Mouse (Mus musculus): ENCODE measurements around the gene Rad18.
"Not testable (repeated sequence)": the region's sequence is repeated elsewhere in the genome, so short reads cannot be mapped to it uniquely, and the experiment has no call there.

Rad18 gene

DNA sequence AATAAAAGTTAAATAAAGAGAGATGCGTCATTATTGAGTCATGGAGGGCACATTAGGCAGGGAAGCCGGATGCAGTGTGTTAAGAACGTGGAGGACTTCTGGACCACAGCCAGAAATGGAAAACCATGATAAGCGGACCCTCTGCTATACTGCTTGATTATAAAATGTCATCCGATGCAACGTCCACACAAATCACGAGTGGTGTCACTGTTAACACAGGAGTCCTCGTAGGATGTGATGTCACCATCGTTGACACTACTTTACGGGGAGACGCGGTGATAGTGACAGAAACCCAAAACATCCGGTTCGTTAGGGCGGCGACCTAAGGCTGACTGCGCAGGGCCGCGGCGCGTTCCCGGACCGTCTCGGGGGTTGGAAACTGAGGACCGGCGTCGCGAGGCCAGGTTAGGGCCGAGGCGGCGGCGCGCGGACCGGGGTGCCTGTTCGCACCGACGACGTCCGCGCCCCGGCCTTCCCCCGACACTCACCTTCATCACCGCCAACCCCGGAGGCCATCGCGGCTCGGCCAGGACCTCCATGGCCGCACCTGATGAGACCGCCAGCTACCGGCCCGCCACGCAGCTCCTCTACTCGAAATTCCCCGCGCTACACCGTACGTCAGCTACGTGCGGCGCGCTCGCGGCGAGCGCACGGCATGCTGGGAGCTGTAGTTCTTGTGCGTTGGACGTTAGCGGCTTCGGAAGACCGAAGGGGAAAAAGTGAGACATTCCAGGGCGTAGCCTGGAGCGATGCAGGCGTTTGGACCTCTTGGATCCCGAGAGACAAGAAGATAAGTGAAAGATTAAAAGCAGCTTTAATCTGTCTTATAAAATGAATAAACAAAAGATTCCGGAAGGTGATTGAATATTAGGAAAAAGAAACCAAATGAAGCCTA is at the start of gene Rad18:
Gene Rad18, minus strand, starts transcription at position 631 of the 895 bp plus-strand sequence.
- DNase-seq: peak; percentile 87

DNA sequence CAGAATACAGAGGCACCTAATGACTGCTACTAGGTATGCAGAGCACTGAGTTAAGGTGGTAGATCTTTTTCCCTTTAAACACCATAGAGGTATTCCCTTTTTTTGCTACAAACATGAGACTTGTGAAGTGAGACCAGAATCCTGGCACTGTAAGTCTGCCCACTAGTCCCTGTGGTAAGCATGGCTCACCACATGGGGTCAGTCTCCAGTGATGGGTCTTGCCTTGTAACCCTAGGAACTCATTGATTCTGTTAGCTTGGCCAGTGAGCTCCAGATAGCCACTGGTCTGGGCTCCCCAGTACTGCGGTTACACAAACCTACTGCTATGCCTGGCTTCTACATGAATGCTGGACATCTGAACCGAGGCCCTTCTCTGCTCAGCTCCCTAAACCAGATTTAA is 45.8 kb upstream of the Rad18 start:
- no peak for DNase-seq

DNA sequence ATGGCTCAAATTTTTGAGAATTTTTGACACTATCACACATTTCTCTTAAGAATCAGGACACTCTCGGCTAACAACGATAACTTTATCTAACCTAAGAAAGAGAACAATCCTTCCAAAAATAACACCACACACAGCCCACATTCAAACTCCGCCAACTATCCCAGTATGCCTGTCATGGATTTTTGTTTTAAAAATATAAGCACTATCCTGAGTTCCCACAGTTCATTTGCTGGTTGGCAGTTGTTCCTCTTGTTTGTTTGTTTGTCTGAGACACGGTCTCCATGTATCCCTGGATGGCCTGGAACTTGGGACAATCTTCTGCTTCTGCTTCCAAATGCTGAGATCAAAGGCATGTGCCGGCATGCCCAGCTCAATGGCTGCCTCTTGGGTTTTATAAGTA is 45.3 kb upstream of the Rad18 start:
- DNase-seq: no peak

DNA sequence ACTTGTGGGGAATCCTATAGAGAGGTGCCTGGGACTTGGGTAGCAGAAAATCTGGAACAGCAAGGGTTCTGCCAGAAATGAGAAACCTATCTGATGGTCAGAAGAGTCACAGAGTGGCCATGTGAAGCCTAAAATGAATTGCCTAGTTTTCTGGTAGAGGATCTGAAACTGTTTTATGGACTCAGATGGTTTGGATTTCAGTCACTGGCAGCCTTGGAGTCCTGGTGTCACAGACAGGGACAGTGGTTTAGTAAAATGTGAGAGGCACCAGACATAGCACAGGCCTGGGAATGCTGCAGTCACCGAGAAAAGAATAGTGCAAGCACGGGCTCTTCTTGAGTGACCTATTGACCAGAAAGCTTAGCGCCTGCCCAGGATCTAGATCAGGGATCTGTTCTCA is 43.1 kb upstream of the Rad18 start:
- no peak for DNase-seq

DNA sequence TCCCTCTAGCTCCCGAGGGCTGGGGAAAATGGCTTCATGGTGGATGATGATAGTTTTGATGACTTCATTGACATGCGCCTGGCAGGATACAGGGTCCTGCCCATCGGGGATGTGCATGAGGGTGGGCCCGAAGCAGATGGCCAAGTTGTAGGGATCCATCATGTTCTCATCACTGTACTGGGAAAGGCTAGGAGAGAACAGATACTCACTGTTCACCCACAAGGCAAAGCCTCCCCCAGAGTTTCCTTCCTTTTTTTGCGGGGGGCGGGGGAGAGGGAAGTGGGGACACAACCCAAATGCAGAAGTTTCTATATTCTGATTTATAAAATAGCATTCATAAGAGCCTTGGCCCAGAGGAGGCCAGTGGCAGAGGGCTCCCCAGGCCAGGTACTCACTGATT is 42.4 kb upstream of the Rad18 start:
- DNase-seq: no peak

DNA sequence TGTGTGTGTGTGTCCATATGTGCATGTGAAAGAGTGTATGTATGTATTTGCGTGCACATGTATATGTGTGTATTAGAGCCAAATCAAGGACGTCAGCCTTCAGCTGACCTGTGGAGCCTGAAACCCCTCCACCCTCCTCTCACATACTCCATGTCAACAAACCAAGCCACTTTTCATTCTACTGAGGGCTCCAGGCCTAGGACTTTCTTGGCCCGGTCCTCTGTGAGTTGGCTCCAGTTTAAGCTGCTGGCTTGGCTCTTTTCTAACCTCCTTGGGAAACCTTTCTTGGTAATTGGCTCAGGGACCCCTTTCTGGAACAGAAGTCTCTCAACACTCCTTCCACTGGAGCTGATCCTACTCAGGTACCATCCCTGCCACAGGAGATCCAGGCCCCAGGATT is 40.0 kb upstream of the Rad18 start:
- no peak for DNase-seq

DNA sequence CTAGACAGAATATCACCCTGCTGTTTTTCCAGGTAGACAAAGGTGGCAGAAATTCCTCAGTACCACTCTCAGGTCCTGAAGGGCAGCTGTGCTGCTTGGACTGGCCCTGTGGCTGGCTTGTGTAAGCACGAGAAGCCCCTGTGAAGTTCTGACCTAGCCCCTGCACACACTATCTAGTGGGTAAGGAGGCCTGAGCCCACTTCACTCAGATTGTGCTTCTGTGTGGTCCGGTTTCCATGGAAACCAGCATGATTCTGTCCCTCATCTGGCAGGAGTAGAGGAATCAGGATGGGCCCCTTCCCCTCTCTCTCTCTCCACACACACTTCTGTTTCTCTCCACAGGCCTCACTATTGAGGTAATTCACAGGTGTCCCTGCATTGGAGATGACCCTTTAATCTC is 38.6 kb upstream of the Rad18 start:
- DNase-seq: no peak

DNA sequence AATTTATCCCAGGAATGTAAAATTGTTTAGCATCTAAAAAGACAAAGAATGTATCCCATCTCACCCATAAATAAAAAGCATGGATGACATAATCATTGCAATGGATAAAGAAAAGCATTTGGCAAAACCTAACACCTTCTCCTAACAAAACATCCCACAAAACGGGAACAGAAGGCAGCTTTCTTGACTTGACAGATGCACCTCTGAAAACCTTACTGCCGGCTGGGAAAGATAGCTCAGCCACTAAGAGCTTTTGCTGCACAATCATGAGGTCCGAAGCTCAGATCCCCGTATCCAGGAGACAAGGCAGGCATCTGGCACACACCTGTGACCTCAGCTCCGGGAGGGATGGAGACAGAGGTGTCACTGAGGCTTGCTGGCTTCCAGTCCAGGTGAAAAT is 37.5 kb upstream of the Rad18 start:
- DNase-seq: no peak

DNA sequence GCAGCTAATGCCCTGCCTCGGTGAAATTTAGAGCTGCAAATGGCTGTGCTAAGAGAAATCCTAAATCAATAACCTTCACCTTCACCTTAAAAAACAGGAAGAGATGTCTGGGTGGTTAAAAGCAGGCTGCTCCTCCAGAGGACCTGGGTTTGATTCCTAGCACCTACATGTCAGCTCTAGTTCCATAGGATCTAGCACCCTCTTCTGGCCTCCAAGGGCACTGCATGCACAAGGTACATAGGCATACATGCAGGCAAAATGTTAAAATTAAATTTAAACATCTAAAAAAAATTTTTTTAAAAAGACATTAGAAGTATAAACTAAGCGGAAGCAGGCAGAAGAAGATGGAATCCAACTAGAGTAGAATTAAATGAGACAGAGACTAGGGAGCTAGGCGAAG is 35.9 kb upstream of the Rad18 start:
- DNase-seq: no peak

DNA sequence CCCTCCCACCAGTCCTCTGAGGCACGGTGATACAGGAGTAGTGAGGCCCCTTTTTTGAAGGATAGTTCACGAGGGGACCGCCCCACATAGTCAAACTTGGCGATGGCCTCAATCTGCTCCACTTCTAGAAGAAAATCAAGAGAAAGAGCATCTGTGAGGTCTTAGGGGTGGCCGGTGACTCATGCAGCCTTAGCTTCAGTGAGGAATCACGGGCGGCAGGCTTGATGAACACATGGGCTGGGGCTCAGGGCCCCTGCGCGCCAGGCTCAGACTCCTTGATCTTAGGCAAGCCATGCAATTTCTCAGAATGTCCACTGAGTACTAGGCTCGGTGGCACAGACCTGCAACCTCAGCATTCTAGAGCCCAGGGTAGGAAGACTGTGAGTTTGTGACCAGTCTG is 34.9 kb upstream of the Rad18 start:
- no peak for DNase-seq

DNA sequence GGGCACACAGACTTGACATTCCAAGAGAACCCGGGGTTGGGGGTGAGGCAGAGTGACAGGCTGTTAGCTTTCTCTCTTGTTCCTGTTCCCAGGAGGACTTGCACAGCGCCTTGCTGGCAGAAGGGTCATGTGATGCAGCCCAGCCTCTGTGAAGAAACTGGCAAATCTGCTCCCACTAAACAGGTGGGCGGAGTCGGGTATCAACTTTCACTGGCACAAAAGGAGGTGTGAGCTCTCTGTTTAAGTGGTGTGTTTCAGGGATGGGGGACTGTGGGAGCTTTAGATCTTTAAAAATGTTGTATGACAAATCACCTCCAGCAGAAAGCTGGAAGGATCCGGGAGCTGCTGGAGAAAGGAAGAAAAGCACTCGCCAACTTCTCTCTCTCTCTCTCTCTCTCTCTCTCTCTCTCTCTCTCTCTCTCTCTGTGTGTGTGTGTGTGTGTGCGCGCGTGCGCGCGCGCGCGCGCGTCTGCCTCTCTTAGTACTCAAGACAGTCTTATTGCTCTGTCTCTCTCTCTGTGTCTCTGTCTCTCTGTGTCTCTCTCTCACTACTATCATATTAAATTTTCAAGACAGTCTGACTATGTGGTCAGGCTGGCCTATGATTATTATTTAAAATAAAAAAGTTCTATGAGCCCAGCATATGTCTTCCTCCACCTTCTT is 32.4 kb upstream of the Rad18 start:
- peak; percentile 39 for DNase-seq

DNA sequence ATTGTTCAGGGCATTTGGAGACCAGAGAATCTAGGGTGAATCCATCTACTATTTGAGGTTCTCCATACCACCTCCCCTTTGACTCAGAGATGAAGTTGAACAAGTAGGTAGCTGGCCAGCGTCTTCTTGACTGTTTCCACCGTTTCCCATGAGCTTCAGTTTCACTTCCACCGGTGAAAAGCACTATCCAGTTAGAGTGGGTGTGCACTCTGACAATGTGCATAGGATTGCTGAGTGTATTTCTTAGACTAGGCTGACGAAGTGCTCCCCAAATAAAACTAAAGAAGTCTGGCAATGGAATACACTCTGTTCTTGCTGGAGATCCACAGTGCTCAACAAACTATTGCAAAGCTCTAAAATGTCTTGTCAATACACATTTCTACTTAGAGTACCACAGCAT is 29.0 kb upstream of the Rad18 start:
- DNase-seq: no peak

DNA sequence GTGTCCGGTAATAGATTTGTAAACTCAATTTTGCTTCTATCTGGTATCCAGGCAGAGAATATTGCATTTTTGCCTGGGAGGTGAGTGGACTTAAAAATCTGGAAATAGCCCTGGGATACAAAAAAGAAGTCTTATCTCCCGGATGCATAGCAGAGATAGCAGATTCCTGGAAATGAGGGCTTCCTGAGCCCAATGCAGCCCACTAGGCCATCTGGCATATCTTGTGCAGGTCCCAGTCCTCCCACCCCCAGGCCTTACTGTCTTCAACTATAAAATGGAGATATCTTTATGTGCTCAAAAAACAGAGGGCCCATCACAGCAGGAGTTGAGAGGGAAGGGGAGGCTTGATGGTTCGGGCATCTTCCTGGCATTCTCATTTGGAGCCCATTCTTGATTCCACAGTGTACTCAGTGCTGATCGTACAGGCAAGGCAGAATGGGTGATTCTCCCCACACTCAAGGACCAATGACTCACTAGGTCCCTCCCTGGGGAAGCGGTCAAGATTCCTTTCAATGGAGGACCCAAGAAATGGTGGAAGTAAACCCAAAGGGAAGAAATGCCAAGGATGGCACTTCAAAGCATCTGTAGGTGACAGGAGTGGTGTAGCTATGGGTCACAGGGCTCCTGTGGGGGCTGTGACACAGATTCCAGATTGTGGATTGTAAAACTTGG is 24.1 kb upstream of the Rad18 start:
- no peak for DNase-seq

DNA sequence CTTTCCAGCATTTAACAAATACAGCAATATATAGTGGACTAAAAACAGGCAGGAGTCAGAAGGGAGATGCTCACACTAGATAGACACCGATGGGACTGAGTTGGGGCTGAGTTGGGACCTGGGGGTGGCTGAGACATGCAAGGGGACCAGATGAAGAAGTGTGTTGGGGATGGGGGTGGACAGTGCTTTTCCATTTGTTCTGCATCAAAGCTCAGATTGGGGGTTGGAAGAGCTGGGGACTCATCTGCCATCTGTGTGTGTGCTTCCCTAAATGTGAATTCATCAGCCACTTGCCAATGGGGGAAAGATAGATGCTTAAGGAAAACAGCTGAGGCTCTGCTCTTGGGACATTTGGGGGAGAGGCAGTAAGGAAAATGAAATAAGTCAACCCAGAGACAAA is 23.5 kb upstream of the Rad18 start:
- DNase-seq: no peak

DNA sequence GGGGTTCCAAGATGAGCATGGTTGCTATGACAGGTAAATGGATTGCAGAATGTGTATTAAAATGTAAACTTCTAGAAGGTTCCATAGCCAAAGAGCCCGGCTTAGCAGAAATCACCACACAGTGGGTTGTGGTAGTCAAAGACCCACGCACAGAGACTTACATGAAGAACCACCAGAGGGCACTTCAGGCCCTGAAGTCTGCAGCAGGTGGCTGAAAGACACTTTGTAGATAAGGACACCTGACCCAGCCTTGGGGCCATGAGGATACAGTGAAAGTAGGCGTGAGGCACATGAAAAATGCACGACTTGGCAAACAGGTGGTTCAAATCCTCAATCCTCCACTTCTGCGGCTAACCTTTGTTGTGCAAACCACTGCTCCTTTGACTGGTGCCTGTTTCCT is 20.7 kb upstream of the Rad18 start:
- peak; percentile 48 for DNase-seq

DNA sequence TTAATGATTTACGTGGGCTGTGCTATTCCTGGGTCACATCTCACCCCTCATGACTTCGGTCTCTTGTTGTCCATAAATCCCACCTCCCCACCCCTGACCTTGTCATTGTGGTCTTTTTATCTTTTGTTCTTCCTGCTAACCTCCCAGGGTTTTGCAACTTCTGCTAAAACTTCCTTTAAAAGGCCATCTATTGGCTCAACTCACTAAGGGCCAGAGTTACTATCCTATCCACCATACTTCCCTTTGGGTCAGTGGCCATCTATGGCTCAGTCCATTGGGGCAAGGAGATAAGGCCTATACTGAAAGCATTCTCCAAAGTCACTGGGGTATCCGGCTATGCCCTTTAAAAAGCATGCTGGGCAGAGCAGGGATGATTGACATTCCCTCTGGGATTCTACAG is 17.5 kb upstream of the Rad18 start:
- DNase-seq: no peak

DNA sequence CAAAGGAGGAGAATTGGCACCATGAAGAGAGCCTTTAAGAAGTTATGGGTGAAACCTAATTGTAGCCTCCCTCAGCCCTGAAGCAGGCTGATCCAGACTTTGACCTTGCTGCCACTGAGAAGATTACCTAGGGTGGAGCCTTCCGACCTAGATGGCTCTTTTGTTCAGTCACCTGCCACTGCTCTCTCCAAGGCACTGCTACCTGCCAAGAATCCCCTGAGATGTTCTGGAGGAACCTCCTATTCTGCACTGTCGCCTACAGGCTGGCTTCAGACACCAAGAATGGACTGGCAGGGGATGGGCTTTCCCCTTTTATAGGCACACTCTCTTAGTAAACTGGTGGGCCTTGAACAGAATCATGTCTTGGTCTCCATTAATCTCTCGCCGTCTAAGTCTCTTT is 5.8 kb upstream of the Rad18 start:
- not testable (repeated sequence) for DNase-seq

DNA sequence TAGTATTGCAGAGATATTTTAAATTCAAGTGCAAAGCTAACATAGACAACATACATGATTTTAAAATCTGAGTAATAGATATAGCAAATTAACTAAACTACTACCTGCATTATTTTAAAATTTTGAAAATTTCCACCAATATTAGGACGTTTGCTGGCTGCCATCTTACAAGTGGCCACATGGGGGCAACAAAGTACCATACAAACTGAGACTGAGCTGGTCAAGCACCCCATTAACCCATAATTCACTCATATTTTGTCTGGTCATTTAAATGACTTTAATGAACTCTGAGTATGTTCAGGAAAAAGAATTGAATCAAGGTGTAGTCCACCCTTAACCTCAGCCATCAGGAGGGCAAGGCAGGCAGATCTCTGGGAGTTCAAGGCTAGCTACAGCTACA is 3.9 kb upstream of the Rad18 start:
- DNase-seq: peak; percentile 39

DNA sequence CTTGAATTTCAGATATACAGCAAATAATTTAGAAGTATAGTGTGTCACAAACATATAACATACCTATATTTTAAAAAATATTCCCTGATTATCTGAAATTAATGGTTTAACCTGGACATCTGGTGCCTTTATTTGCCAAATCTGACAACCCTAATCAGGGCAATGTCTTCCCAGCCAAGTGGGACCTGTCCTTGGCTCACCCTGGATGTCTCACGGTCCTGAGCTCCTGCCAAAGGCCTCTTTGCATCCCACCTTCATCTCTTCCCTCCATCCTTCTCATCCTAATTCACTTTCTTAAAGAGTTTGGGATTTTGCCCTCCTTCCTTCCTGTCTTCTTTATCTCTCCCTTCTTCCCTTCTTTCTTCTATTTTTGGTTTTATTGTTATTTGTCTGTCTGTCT is 2.6 kb upstream of the Rad18 start:
- no peak for DNase-seq

DNA sequence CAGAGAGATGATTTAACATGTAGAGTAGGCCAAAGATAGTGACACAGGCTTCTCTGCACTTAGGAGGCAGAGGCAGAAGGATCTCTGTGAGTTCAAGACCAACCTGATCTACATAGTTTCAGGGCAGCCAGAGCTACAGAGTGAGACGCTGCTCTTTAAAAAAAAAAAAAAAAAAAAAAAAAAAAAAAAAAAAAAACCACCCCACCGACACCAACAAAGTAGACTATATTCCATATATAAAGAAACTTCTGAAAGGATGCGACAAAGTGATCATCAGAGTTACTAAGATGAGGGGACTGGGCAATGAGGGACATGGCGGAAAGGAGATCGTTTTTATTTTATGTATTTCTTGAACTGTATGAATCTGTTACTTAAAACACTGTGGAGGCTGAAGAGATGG is 2.0 kb downstream of the Rad18 start:
- no peak for DNase-seq

DNA sequence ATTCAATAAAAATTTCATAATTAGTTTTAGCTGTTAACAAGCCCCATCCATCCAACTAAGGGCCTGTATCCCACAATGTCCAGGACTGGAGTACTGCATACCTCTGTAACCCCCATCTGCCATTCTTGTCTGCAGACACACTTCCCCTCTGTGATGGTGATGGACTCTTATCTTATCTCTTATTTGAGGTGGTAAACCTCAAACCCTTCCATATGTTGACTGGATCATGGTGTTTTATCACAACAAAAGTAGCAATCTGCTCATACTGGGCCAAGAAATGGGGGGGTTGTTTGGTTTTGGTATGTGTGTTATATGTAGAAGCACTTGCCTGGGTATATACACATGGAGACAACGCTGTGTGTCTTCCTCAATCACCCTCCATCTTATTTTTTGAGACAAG is 5.0 kb downstream of the Rad18 start:
- no peak for DNase-seq

DNA sequence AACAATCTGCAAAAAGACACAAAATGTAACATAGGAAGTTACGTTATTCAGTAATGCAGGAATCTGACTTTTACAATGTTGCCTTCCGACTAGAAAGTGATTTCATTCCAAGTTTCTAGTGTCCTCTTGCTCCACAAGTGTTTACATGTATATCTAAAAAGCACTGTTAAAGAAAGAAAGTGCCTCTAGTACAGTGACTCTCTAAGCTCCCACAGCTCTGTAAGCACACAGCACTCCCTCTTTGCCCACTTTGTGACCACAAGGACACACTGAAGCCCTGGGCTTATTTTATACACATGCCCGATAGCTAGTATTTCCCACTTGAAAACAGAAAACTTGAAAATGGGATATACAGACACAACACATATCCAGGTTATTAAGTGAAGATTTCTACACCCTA is 8.5 kb downstream of the Rad18 start:
- no peak for DNase-seq

DNA sequence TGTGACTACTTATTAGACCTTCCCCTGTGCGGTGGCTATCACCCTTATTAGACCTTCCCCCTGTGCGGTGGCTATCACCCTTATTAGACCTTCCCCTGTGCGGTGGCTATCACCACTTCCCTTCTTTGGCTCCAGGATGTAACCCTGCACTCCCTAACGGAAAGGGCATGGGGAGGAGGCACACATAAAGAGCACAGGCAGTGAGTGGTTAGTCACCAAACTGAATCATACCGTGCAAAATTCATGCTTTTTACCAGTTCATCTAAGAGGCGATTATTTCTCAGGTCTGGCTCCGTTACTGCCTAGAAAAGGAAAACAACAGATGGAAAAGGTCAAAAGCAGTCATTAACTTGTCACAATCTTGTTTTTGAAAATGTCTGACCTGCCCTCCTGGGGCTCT is 10.0 kb downstream of the Rad18 start:
- no peak for DNase-seq

DNA sequence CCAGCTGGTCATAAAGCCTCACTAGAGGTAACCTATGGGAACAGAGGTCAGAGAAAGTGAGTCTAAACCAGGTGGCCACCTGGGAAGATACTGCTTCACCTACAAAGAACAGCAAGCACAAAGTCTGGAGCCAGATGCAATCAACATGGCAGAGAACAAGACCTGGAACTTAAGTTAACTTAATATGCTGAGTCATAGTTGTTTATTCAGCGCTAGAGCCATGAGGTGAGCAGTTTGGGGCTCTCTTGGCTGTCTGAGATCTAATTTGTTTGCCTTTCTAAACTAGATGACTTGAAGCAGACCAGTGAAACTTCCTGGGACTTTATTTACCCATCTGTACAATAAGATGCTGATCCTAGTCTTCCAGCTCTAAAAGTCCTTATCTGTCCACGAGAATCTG is 12.4 kb downstream of the Rad18 start:
- DNase-seq: no peak

Measured in thymus, postnatal 14 days (tissue).